In genomic region chr15:79431925-79432324, GRCm38 (mm10) we compare ENCODE assay signal across 9 mouse cellular contexts. TPM values are rescaled to one million over a fixed set of nuclear protein-coding genes. Genes with fewer than 3 reads are reported as not detected.
DNase-seq lines count a peak whose midpoint lies in the region; ATAC-seq and TF ChIP-seq lines count a peak whose summit lies in the region.
"Had no signal": no experiment of that assay in that cellular context is flagged by ENCODE, and none has a peak within 500 bp of the region (broad histone marks: within the 10 kb centered on the region; RNA-seq: fewer than 3 reads in every experiment).

No protein-coding gene starts in this region.

- no peaks in the 10 kb centered on the region for H3K36me3 ChIP-seq in kidney, adult 2 months (ENCODE audit: control insufficient read depth, insufficient read depth, low read length)
- peaks cover 2% of the 10 kb centered on the region for H3K36me3 ChIP-seq in spleen, adult 2 months (ENCODE audit: control insufficient read depth, insufficient read depth, low read length)
- H3K36me3 ChIP-seq in hindbrain, postnatal 0 days (ENCODE audit: insufficient read depth, low read length), result peaks cover 32% of the 10 kb centered on the region

- peaks cover 22% of the 10 kb centered on the region for H3K4me1 ChIP-seq in kidney, adult 2 months (ENCODE audit: control insufficient read depth, insufficient read depth, low read length)
- no peaks in the 10 kb centered on the region; the same call in 1 of the 2 replicates for H3K4me1 ChIP-seq in spleen, adult 2 months (ENCODE audit: control insufficient read depth, insufficient read depth, insufficient read length)
- peaks cover 20% of the 10 kb centered on the region for H3K4me1 ChIP-seq in hindbrain, postnatal 0 days (ENCODE audit: insufficient read depth, low read length)

- H3K9me3 ChIP-seq in hindbrain, postnatal 0 days (ENCODE audit: low read length), result no peaks in the 10 kb centered on the region

- H3K27ac ChIP-seq in kidney, adult 2 months (ENCODE audit: insufficient read depth, low read depth, low read length), result peak overlapping the region; percentile 20; the same call in 1 of the 2 replicates
- 0 out of 2 replicates have a peak overlapping the region, but pooled peaks have one; percentile 2 for H3K27ac ChIP-seq in spleen, adult 2 months (ENCODE audit: insufficient read depth, low read length)
- H3K27ac ChIP-seq in hindbrain, postnatal 0 days, result 0 out of 2 replicates have a peak overlapping the region, but pooled peaks have one; percentile 17

- DNase-seq in kidney, adult 2 months, result no peak
- no peak for DNase-seq in kidney, adult 18-20 months
- no peak for DNase-seq in spleen, adult 2 months (ENCODE audit: low read depth in 1 of 2, low spot score in 2 of 2)
- DNase-seq in spleen, postnatal 36 days (ENCODE audit: low spot score in 2 of 2), result no peak
- DNase-seq in hindbrain, postnatal 0 days (ENCODE audit: low spot score), result no peak
- no peak for DNase-seq in urinary bladder, postnatal 14 days (ENCODE audit: low spot score)
- DNase-seq in layer of hippocampus, adult 18-20 months (ENCODE audit: low spot score in 2 of 2), result no peak
- DNase-seq: adrenal gland, adult 8-10 months had no signal

- no peak for TF ChIP-seq CTCF in kidney, adult 2 months (conservative IDR thresholded peaks at IDR 0.05; ENCODE audit: insufficient read depth, insufficient read length, low read depth, low read length)
- TF ChIP-seq CTCF in spleen, adult 2 months (IDR thresholded peaks at IDR 0.05; ENCODE audit: extremely low read depth, insufficient read depth, insufficient read length, insufficient replicate concordance), result no peak
- no peak for TF ChIP-seq CTCF in hindbrain, postnatal 0 days (IDR thresholded peaks at IDR 0.05; ENCODE audit: low read depth)

- no peaks in the 10 kb centered on the region for H3K27me3 ChIP-seq in kidney, adult 2 months (replicated peaks; ENCODE audit: control insufficient read depth, insufficient read depth, low read length)
- no peaks in the 10 kb centered on the region for H3K27me3 ChIP-seq in spleen, adult 2 months (ENCODE audit: control insufficient read depth, insufficient read depth, low read length)
- H3K27me3 ChIP-seq in hindbrain, postnatal 0 days (ENCODE audit: insufficient read depth, low read length), result no peaks in the 10 kb centered on the region

- no peak overlapping the region for H3K4me3 ChIP-seq in kidney, adult 2 months (ENCODE audit: insufficient read depth, low read depth, low read length)
- H3K4me3 ChIP-seq in spleen, adult 2 months (ENCODE audit: extremely low read depth, insufficient read depth, insufficient read length), result no peak overlapping the region
- no peak overlapping the region for H3K4me3 ChIP-seq in hindbrain, postnatal 0 days (ENCODE audit: low read length)

- no peak overlapping the region for H3K9ac ChIP-seq in hindbrain, postnatal 0 days (replicated peaks; ENCODE audit: low read length)

- WGBS in kidney, adult 2 months, result 51% methylated on average over 7 of the region's 7 CpGs
- WGBS in spleen, adult 2 months, result 69% methylated on average over 7 of the region's 7 CpGs
- 63% methylated on average over 7 of the region's 7 CpGs for WGBS in hindbrain, postnatal 0 days

- no peak overlapping the region for H3K4me2 ChIP-seq in hindbrain, postnatal 0 days (ENCODE audit: low read depth, low read length)

- no peak for TF ChIP-seq POLR2A in kidney, adult 2 months (IDR thresholded peaks at IDR 0.05; ENCODE audit: low read depth, low read length)
- TF ChIP-seq POLR2A in spleen, adult 2 months (IDR thresholded peaks at IDR 0.05; ENCODE audit: low read depth, low read length), result no peak

- no peak for ATAC-seq in hindbrain, postnatal 0 days
- no peak for ATAC-seq in cerebellum, adult (ENCODE audit: insufficient number of reproducible peaks, low FRiP score, low TSS enrichment)

RNA-seq across cellular contexts. Expression of gene Csnk1e, which starts 23.4 kb away (rescaled TPM):
- polyA plus RNA-seq in kidney, adult 2 months (2012; rRNA removed), result 31.5 and 34.9 TPM in 2 replicates
- 26.3 and 31.3 TPM in 2 replicates for polyA plus RNA-seq in spleen, adult 2 months (2012; rRNA removed)
- total RNA-seq in hindbrain, postnatal 0 days (2014; rRNA removed), result 323 and 374 TPM in 2 replicates
- polyA plus RNA-seq in hindbrain, postnatal 0 days (2015; fragmentation: Nextera tagmentation; extraction: Ambion mirVana), result 158 and 178 TPM in 2 replicates
- 100 to 1,000 TPM in 1 of 2 experiments, 10 to 100 TPM in 1; 95.9 to 109 TPM for total RNA-seq in layer of hippocampus, adult 18-20 months (2021)

RNA-seq across cellular contexts. Expression of gene Tmem184b, which starts 28.6 kb away (rescaled TPM):
- polyA plus RNA-seq in kidney, adult 2 months (2012; rRNA removed), result 69.0 and 81.0 TPM in 2 replicates
- polyA plus RNA-seq in spleen, adult 2 months (2012; rRNA removed), result 89.7 and 113 TPM in 2 replicates
- total RNA-seq in hindbrain, postnatal 0 days (2014; rRNA removed), result 72.4 and 113 TPM in 2 replicates
- 26.6 and 31.6 TPM in 2 replicates for polyA plus RNA-seq in hindbrain, postnatal 0 days (2015; fragmentation: Nextera tagmentation; extraction: Ambion mirVana)
- total RNA-seq in layer of hippocampus, adult 18-20 months (2021), result 10 to 100 TPM; 55.0 to 57.9 TPM
